Mouse (Mus musculus) heart, postnatal 0 days (tissue): ENCODE measurements around the gene Pcnx2.

Experiments
- CTCF ChIP-seq: IDR thresholded peaks from 2 replicates; pipeline ENCODE4 v1.5.1; 2016; ENCODE audit warnings: antibody characterized with exemption, control low read depth, low read depth
- EP300 ChIP-seq: IDR thresholded peaks from 2 replicates; pipeline ENCODE4 v1.6.1; 2016; ENCODE audit warnings: antibody characterized with exemption, low read depth

DNA sequence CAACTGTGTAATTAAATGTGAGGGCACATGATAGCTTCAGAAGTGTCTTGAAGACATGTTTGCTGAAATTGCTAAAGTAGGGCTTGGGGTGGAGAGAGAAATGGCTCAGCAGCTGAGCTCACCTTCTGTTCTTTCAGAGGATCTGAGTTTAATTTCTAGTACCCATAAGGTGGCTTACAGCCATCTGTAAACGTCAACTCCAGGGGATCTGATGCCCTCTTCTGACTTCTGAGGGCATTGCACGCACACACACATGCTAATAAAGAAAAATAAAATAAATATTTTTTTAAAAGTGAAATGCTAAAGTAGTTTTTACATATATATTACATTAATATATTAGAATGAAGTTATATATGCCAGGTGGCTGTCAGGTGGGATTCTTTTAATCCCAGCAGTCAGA, 3.0 kb upstream of the Pcnx2 start:
- TF ChIP-seq CTCF (no peak), EP300 (no peak)
